Mouse (Mus musculus) ES-Bruce4 (cell line): ENCODE results near the gene Slc5a5. TPM values are rescaled to one million over a fixed set of nuclear protein-coding genes. Genes with fewer than 3 reads are reported as not detected.
A peak's percentile ranks its signal among the peaks of the same experiment; 100 is the strongest.

Experiments
- H3K27ac ChIP-seq: 2 replicates; pipeline ENCODE4 v1.5.1; 2012; ENCODE audit warnings: low read length, inconsistent platforms; ENCODE audit not compliant: insufficient read depth
- H3K27me3 ChIP-seq: 2 replicates; pipeline ENCODE4 v1.6.1; 2012; ENCODE audit warnings: mild to moderate bottlenecking, low read length, inconsistent platforms; ENCODE audit not compliant: control insufficient read depth, poor library complexity, insufficient read depth, severe bottlenecking
- H3K36me3 ChIP-seq: 2 replicates; pipeline ENCODE4 v1.6.1; 2012; ENCODE audit warnings: inconsistent platforms, mild to moderate bottlenecking, low read length, moderate library complexity; ENCODE audit not compliant: control insufficient read depth, poor library complexity, insufficient read depth, severe bottlenecking
- H3K4me1 ChIP-seq: one replicate; pipeline ENCODE4 v1.8.1; 2011; ENCODE audit warnings: low read length; ENCODE audit not compliant: control insufficient read depth, insufficient read depth
- H3K4me3 ChIP-seq: 2 replicates; pipeline ENCODE4 v1.5.1; 2011; ENCODE audit warnings: low read depth, mild to moderate bottlenecking, low read length
- H3K9ac ChIP-seq: 2 replicates; pipeline ENCODE4 v1.6.1; 2012; ENCODE audit warnings: low read depth, mild to moderate bottlenecking, inconsistent platforms; ENCODE audit not compliant: poor library complexity, severe bottlenecking
- H3K9me3 ChIP-seq: replicated peaks from 2 replicates; pipeline ENCODE4 v1.6.1; 2012; ENCODE audit warnings: mild to moderate bottlenecking, low read length, inconsistent platforms; ENCODE audit not compliant: control insufficient read depth, poor library complexity, insufficient read depth, severe bottlenecking
- CTCF ChIP-seq: IDR thresholded peaks from one replicate; pipeline ENCODE4 v1.8.1; 2011; ENCODE audit warnings: low read depth, low read length
- EP300 ChIP-seq: IDR thresholded peaks from 2 replicates; pipeline ENCODE4 v1.6.1; 2011; ENCODE audit warnings: low read depth, low read length; ENCODE audit not compliant: insufficient read depth
- POLR2A ChIP-seq: IDR thresholded peaks from one replicate; pipeline ENCODE4 v1.8.1; 2011; ENCODE audit warnings: low read length; ENCODE audit not compliant: insufficient read depth
- polyA plus RNA-seq: library from polyadenylated mRNA; stranded (reverse); fragments of >200 nt; gene quantifications from 2 replicates; pipeline ENCODE4 v1.2.4, GENCODE M21; 2011; ENCODE audit warnings: low read depth; ENCODE audit not compliant: missing spikeins, insufficient read depth, insufficient read length

The Slc5a5 gene
- polyA plus RNA-seq, 1 experiment: 13.3 TPM

DNA sequence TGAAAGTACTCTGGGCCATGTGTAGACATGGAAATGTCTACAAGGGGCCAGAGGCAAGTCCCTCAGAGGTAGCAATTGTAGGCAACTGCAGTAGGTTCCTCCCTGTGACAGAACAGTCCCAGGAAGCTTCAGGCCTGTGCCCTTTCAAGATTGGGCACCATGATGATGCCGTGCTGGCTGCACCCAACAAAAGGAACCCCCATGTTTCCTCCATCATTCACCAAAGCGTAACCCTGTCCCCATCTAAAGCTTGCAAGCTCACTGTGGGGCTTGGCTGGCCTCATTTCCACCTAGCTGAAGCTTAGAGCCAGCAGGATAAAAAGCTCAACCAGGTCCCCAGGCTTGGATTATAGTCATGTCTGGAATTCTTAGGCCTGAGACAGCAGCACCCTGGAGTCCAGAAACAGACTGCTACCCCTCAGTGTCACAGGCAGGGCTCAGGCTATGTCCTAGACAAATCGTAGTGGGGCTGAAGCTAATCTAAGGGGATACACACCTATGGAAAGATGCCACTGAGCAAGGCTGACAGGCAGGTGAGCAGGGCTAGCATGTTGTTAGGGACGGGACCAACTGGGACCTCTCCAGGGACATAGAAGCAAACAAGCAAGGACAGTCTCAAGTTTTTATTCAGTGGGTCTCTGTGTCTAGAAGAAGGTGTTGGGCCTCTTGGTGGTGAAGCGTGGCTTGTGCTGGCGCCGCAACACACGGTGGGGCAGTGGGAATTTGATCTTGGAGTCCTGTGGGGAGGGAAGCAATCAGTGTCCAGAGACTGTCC is 2.4 kb upstream of the Slc5a5 start:
- peak overlapping the region; percentile 93 for H3K9ac ChIP-seq

DNA sequence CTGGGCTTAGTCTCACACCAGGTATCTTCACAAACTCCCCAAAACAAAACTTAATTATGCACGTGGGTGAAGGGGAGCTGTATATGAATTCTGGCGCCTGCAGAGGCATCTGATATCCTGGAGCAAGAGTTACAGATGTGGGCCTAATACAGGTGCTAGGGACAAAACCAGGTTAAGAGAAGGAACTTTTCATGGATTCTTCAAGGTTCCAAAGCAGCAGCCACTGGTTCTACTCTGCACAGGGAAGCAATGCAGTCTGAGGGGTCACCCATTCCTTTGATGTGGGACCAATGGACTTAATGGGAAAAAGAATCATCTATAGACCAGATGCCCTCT is 1.8 kb upstream of the Slc5a5 start:
- H3K9me3 ChIP-seq: no peaks in the 10 kb centered on the region
- H3K27ac ChIP-seq: peak overlapping the region; percentile 46; the same call in 1 of the 2 replicates
- TF ChIP-seq POLR2A (no peak), CTCF (no peak), EP300 (no peak)
- no peak overlapping the region for H3K4me3 ChIP-seq
- no peaks in the 10 kb centered on the region for H3K4me1 ChIP-seq
- H3K9ac ChIP-seq: no peak overlapping the region
- H3K27me3 ChIP-seq: peaks cover 3% of the 10 kb centered on the region; the same call in 1 of the 2 replicates
- H3K36me3 ChIP-seq: peaks cover 31% of the 10 kb centered on the region

More for the DNA sequence above, 2.4 kb upstream of the Slc5a5 start:
- H3K36me3 ChIP-seq: peaks cover 31% of the 10 kb centered on the region
- H3K4me3 ChIP-seq: no peak overlapping the region
- no peaks in the 10 kb centered on the region for H3K9me3 ChIP-seq
- H3K27me3 ChIP-seq: peaks cover 3% of the 10 kb centered on the region; the same call in 1 of the 2 replicates
- H3K4me1 ChIP-seq: no peaks in the 10 kb centered on the region
- no peak for TF ChIP-seq EP300
- no peak for TF ChIP-seq CTCF
- H3K27ac ChIP-seq: peak overlapping the region; percentile 46

DNA sequence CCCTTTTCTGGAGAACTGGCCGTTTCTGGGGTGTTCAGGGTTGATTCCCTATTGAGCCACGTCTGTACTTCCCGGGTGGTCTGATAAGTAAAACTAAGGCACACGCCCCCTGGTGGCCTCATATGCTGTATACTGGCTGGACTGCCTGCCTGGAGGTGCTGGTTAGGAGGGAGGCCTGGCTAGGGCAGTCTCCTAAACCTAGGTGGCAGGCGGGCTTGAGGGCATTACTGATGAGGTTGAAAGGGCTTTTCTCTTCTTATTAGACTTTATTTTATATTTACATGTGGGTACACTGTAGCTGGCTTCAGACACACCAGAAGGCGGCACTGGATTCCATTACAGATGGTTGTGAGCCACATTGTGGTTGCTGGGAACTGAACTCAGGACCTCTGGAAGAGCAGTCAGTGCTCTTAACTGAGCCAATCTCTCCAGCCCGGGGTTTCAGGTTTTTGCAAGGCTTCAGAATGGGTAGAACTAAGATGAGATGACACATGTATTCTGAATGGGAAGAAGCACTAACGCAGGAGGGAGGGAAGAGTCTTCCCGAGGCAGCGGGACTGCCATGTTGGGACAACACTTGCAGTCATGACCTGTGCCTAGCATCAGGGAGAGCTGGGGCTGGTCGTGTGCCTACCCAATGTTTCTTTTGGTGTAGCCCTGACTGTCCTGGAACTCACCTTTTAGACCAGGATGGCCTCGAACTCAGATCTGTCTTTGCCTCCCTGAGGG is 1.3 kb upstream of the Slc5a5 start:
- H3K4me3 ChIP-seq: no peak overlapping the region
- peak overlapping the region; percentile 27; the same call in 1 of the 2 replicates for H3K27ac ChIP-seq
- H3K27me3 ChIP-seq: peaks cover 3% of the 10 kb centered on the region; the same call in 1 of the 2 replicates
- H3K9me3 ChIP-seq: no peaks in the 10 kb centered on the region
- H3K4me1 ChIP-seq: no peaks in the 10 kb centered on the region
- H3K9ac ChIP-seq: no peak overlapping the region
- TF ChIP-seq POLR2A (no peak), CTCF (peak; percentile 79)
- peaks cover 31% of the 10 kb centered on the region for H3K36me3 ChIP-seq

DNA sequence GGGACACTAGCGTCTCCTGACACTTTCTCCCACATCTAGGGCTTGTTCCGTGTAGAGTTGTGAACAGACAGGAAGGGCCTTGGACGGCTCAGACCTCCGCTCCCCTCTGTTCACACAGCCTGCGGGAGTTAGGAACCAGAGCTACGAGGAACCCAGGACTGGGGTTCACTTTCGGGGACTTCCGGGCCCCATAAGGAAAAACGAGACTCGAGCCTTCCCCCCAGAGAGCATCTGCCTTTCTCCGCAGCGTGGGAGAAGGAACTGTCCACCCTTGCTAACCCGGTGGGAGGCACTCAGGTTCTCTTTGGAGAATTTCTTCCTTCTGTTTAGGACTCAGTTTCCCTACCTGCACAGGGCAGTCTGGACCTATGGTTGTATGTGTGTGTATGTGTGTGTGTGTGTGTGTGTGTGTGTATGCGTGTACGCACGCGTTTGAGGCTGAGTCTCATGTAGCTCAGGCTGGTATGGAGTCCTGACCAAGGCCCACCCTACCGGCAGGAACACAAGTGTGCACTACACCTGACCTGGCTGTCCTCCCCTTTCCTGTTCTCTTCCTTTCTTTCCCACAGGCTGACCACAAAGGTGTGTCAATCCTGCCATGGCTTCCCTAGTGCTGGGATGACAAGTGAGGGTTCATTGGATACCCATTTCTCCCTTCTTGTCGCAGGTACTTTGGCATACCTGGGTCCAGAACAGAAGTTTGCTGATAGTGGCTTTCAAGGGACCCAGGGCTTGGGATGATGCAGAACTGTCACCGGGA is 519 bp upstream of the Slc5a5 start:
- Histone ChIP-seq H3K36me3 (peaks cover 31% of the 10 kb centered on the region), H3K4me1 (no peaks in the 10 kb centered on the region), H3K27me3 (peaks cover 3% of the 10 kb centered on the region; the same call in 1 of the 2 replicates), H3K4me3 (peak overlapping the region; percentile 37; the same call in 1 of the 2 replicates), H3K9ac (peak overlapping the region; percentile 69), H3K27ac (no peak overlapping the region), H3K9me3 (no peaks in the 10 kb centered on the region)
- TF ChIP-seq EP300: no peak

DNA sequence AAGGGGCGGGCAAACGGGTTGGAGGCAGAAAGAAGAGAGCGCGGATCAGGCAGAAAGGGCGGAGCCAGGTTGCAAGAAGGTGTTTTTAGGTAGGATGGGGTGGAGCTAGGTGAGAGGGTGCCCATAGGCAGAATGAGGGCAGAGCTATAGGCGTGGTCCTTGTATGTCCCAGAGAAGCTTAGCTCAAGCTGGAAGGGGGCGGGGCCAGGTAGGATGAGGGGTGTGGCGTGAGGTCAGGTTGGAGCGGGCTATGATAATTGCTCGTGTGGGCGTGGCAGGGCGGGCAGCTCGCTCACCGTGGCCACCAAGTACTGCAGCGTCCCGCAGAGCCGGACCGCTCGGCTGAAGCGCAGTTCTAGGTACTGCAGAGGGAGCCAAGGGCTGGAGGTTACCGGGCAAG is 1.2 kb downstream of the Slc5a5 start:
- Histone ChIP-seq H3K4me3 (peak overlapping the region; percentile 37), H3K9me3 (no peaks in the 10 kb centered on the region), H3K36me3 (peaks cover 27% of the 10 kb centered on the region), H3K4me1 (no peaks in the 10 kb centered on the region), H3K27me3 (peaks cover 3% of the 10 kb centered on the region; the same call in 1 of the 2 replicates), H3K9ac (peak overlapping the region; percentile 69; the same call in 1 of the 2 replicates), H3K27ac (no peak overlapping the region)
- TF ChIP-seq EP300 (no peak), CTCF (no peak), POLR2A (no peak)

DNA sequence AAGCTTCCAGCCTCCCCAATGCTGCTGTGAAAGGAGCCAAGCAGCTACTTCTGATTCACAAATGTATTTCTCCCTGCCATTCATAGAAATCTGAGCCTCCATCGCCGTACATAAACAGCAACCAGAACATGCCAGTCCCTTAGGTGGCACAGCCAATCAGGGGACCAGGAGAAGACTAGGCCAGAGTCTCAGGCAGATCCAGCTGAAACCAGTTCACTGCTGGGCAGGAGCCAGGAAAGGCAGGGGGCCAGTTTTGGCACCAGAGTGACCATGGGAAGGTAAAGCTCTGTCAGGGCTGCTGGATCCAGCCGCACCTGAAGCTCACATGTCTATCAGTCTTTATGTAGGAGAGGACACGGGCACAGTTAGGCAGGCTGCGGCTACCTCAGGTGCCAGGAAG is 1.9 kb downstream of the Slc5a5 start:
- H3K36me3 ChIP-seq: peaks cover 20% of the 10 kb centered on the region
- no peaks in the 10 kb centered on the region for H3K9me3 ChIP-seq
- H3K9ac ChIP-seq: no peak overlapping the region
- H3K4me1 ChIP-seq: peaks cover 3% of the 10 kb centered on the region
- no peak overlapping the region for H3K4me3 ChIP-seq
- H3K27ac ChIP-seq: no peak overlapping the region
- peaks cover 3% of the 10 kb centered on the region; the same call in 1 of the 2 replicates for H3K27me3 ChIP-seq
- TF ChIP-seq POLR2A (no peak), EP300 (no peak), CTCF (no peak)
